Mouse (Mus musculus): ENCODE measurements around the gene Zscan21. TPM values are rescaled to one million over a fixed set of nuclear protein-coding genes. Genes with fewer than 3 reads are reported as not detected.
A peak's percentile ranks its signal among the peaks of the same experiment; 100 is the strongest.
"Not testable (repeated sequence)": the region's sequence is repeated elsewhere in the genome, so short reads cannot be mapped to it uniquely, and the experiment has no call there.

Gene Zscan21
- total and polyA plus RNA-seq, 2 experiments from 2014 or later = 15.4 to 52.1 TPM

GRCm38 (mm10) chr5:138089108-138089551 is 27.6 kb upstream of the Zscan21 start:
- ATAC-seq = no peak
- H3K4me3 ChIP-seq (ENCODE audit: low read length) = no peak overlapping the region

GRCm38 (mm10) chr5:138090271-138090670 is 26.4 kb upstream of the Zscan21 start:
- H3K4me2 ChIP-seq (ENCODE audit: low read depth, low read length) = no peak overlapping the region
- H3K9me3 ChIP-seq (ENCODE audit: low read length) = no peaks in the 10 kb centered on the region
- H3K36me3 ChIP-seq (ENCODE audit: insufficient read depth, low read length) = peaks cover 21% of the 10 kb centered on the region
- peak; percentile 46 for DNase-seq (ENCODE audit: low spot score)
- ATAC-seq = no peak
- 72% methylated on average over 3 of the region's 3 CpGs for WGBS
- H3K4me1 ChIP-seq (ENCODE audit: insufficient read depth, low read length) = no peaks in the 10 kb centered on the region
- peak; percentile 57 for TF ChIP-seq CTCF (IDR thresholded peaks at IDR 0.05; ENCODE audit: low read depth)
- H3K4me3 ChIP-seq (ENCODE audit: low read length) = no peak overlapping the region
- H3K27me3 ChIP-seq (ENCODE audit: insufficient read depth, low read length) = no peaks in the 10 kb centered on the region
- no peak overlapping the region for H3K9ac ChIP-seq (replicated peaks; ENCODE audit: low read length)
- no peak overlapping the region for H3K27ac ChIP-seq

More at GRCm38 (mm10) chr5:138089108-138089551, 27.6 kb upstream of the Zscan21 start:
- TF ChIP-seq CTCF (IDR thresholded peaks at IDR 0.05; ENCODE audit: low read depth) = no peak
- 81% methylated on average over 6 of the region's 6 CpGs for WGBS
- H3K27ac ChIP-seq = no peak overlapping the region
- H3K4me2 ChIP-seq (ENCODE audit: low read depth, low read length) = no peak overlapping the region
- peaks cover 10% of the 10 kb centered on the region for H3K36me3 ChIP-seq (ENCODE audit: insufficient read depth, low read length)
- H3K4me1 ChIP-seq (ENCODE audit: insufficient read depth, low read length) = no peaks in the 10 kb centered on the region
- no peaks in the 10 kb centered on the region for H3K9me3 ChIP-seq (ENCODE audit: low read length)
- no peak for DNase-seq (ENCODE audit: low spot score)
- H3K9ac ChIP-seq (replicated peaks; ENCODE audit: low read length) = no peak overlapping the region
- H3K27me3 ChIP-seq (ENCODE audit: insufficient read depth, low read length) = no peaks in the 10 kb centered on the region

- no peak overlapping the region for H3K9ac ChIP-seq (replicated peaks; ENCODE audit: low read length)
- H3K36me3 ChIP-seq (ENCODE audit: insufficient read depth, low read length) = peaks cover 21% of the 10 kb centered on the region
- no peaks in the 10 kb centered on the region for H3K4me1 ChIP-seq (ENCODE audit: insufficient read depth, low read length)
- 89% methylated on average over 5 of the region's 5 CpGs for WGBS
- no peak overlapping the region for H3K27ac ChIP-seq
- DNase-seq (ENCODE audit: low spot score) = no peak
- TF ChIP-seq CTCF (IDR thresholded peaks at IDR 0.05; ENCODE audit: low read depth) = no peak
- no peak overlapping the region for H3K4me2 ChIP-seq (ENCODE audit: low read depth, low read length)
- no peaks in the 10 kb centered on the region for H3K9me3 ChIP-seq (ENCODE audit: low read length)
- no peak for ATAC-seq
- no peaks in the 10 kb centered on the region for H3K27me3 ChIP-seq (ENCODE audit: insufficient read depth, low read length)
- H3K4me3 ChIP-seq (ENCODE audit: low read length) = no peak overlapping the region
These were observed 26.0 kb upstream of the Zscan21 start for GRCm38 (mm10) chr5:138090737-138091136.

GRCm38 (mm10) chr5:138092771-138093170 is 23.9 kb upstream of the Zscan21 start:
- no peaks in the 10 kb centered on the region for H3K9me3 ChIP-seq (ENCODE audit: low read length)
- ATAC-seq (no peak), DNase-seq (ENCODE audit: low spot score) (no peak)
- WGBS = 92% methylated on average over 4 of the region's 4 CpGs
- H3K36me3 ChIP-seq (ENCODE audit: insufficient read depth, low read length) = peaks cover 36% of the 10 kb centered on the region
- H3K4me1 ChIP-seq (ENCODE audit: insufficient read depth, low read length) = no peaks in the 10 kb centered on the region
- no peak overlapping the region for H3K9ac ChIP-seq (replicated peaks; ENCODE audit: low read length)
- no peak for TF ChIP-seq CTCF (IDR thresholded peaks at IDR 0.05; ENCODE audit: low read depth)
- H3K27ac ChIP-seq = no peak overlapping the region
- H3K4me3 ChIP-seq (ENCODE audit: low read length) = no peak overlapping the region
- H3K4me2 ChIP-seq (ENCODE audit: low read depth, low read length) = no peak overlapping the region
- no peaks in the 10 kb centered on the region for H3K27me3 ChIP-seq (ENCODE audit: insufficient read depth, low read length)

GRCm38 (mm10) chr5:138094474-138094873 is 22.2 kb upstream of the Zscan21 start:
- Histone ChIP-seq H3K4me1 (ENCODE audit: insufficient read depth, low read length) (no peaks in the 10 kb centered on the region), H3K27ac (no peak overlapping the region), H3K9ac (replicated peaks; ENCODE audit: low read length) (no peak overlapping the region), H3K9me3 (ENCODE audit: low read length) (no peaks in the 10 kb centered on the region), H3K4me3 (ENCODE audit: low read length) (no peak overlapping the region), H3K27me3 (ENCODE audit: insufficient read depth, low read length) (no peaks in the 10 kb centered on the region), H3K4me2 (ENCODE audit: low read depth, low read length) (no peak overlapping the region), H3K36me3 (ENCODE audit: insufficient read depth, low read length) (peaks cover 52% of the 10 kb centered on the region)
- ATAC-seq (no peak), DNase-seq (ENCODE audit: low spot score) (no peak)
- no peak for TF ChIP-seq CTCF (IDR thresholded peaks at IDR 0.05; ENCODE audit: low read depth)
- WGBS = 98% methylated on average over 6 of the region's 6 CpGs

- no peaks in the 10 kb centered on the region for H3K4me1 ChIP-seq (ENCODE audit: insufficient read depth, low read length)
- no peak for ATAC-seq
- DNase-seq (ENCODE audit: low spot score) = no peak
- H3K4me2 ChIP-seq (ENCODE audit: low read depth, low read length) = no peak overlapping the region
- WGBS = 97% methylated on average over 2 of the region's 2 CpGs
- H3K27ac ChIP-seq = no peak overlapping the region
- no peak for TF ChIP-seq CTCF (IDR thresholded peaks at IDR 0.05; ENCODE audit: low read depth)
- no peak overlapping the region for H3K4me3 ChIP-seq (ENCODE audit: low read length)
- peaks cover 47% of the 10 kb centered on the region for H3K36me3 ChIP-seq (ENCODE audit: insufficient read depth, low read length)
- H3K9me3 ChIP-seq (ENCODE audit: low read length) = no peaks in the 10 kb centered on the region
- no peak overlapping the region for H3K9ac ChIP-seq (replicated peaks; ENCODE audit: low read length)
- no peaks in the 10 kb centered on the region for H3K27me3 ChIP-seq (ENCODE audit: insufficient read depth, low read length)
These were observed 11.7 kb upstream of the Zscan21 start for GRCm38 (mm10) chr5:138104976-138105375.

- WGBS = 68% methylated on average over 3 of the region's 3 CpGs
- no peak overlapping the region for H3K27ac ChIP-seq
- DNase-seq (ENCODE audit: low spot score) (no peak), ATAC-seq (no peak)
- H3K9ac ChIP-seq (replicated peaks; ENCODE audit: low read length) = no peak overlapping the region
- H3K4me3 ChIP-seq (ENCODE audit: low read length) = no peak overlapping the region
- H3K36me3 ChIP-seq (ENCODE audit: insufficient read depth, low read length) = peaks cover 25% of the 10 kb centered on the region; the same call in 1 of the 2 replicates
- no peak overlapping the region for H3K4me2 ChIP-seq (ENCODE audit: low read depth, low read length)
- no peaks in the 10 kb centered on the region for H3K4me1 ChIP-seq (ENCODE audit: insufficient read depth, low read length)
- no peaks in the 10 kb centered on the region for H3K9me3 ChIP-seq (ENCODE audit: low read length)
- no peak for TF ChIP-seq CTCF (IDR thresholded peaks at IDR 0.05; ENCODE audit: low read depth)
- H3K27me3 ChIP-seq (ENCODE audit: insufficient read depth, low read length) = no peaks in the 10 kb centered on the region
These were observed 9.6 kb upstream of the Zscan21 start for GRCm38 (mm10) chr5:138107130-138107529.

GRCm38 (mm10) chr5:138109847-138110396 is 6.8 kb upstream of the Zscan21 start:
- not testable (repeated sequence) for H3K4me2 ChIP-seq (ENCODE audit: low read depth, low read length); DNase-seq (ENCODE audit: low spot score); H3K4me1 ChIP-seq (ENCODE audit: insufficient read depth, low read length); H3K36me3 ChIP-seq (ENCODE audit: insufficient read depth, low read length); H3K4me3 ChIP-seq (ENCODE audit: low read length); H3K9ac ChIP-seq (replicated peaks; ENCODE audit: low read length); ATAC-seq; H3K9me3 ChIP-seq (ENCODE audit: low read length); H3K27me3 ChIP-seq (ENCODE audit: insufficient read depth, low read length); H3K27ac ChIP-seq
- WGBS = 63% methylated on average over 4 of the region's 4 CpGs

Data from hindbrain, postnatal 0 days (tissue).